Mouse (Mus musculus) adrenal gland, postnatal 4 days (tissue): Measurements from ENCODE around the gene Sh3bp4. TPM values are rescaled to one million over a fixed set of nuclear protein-coding genes. Genes with fewer than 3 reads are reported as not detected.

Source experiments
- DNase-seq, 2 experiments: peaks; one replicate each; pipeline ENCODE4 v3.0.0; 2021 to 2022; ENCODE audit warnings: low spot score in 2 of 2, mixed read lengths in 2 of 2
- total RNA-seq, 2 experiments: library from RNA; stranded (reverse); gene quantifications; 2 replicates each; pipeline ENCODE4 v1.2.3; 2021

Sh3bp4 gene
- total RNA-seq, 2 experiments from 2014 or later, result 19.2 to 22.6 TPM

DNA sequence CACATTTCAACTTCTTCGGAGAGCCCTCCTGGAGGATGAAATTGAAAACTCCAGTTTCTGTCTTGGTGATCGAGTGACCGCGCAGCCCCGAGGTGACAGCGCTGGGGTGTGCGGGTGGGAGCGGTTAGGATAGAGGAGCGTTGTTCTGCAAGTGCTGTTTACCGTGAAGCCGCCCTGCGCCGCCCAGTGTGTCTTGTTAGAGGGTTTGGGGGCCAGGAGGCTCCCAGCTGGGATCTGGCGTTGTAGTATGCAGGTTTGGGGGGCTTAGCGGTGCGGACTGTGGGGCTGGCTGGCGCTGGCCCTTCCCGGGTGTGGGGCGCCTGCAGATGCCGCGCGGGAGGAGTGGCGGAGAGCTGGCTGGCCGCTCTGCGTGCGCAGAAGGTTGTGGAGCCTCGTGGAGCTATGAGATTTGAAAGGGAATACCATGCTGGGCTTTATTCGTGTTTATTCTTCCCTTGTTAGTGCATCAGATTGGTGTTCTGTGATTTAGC is 701 bp downstream of the Sh3bp4 start:
- DNase-seq, result no peak

DNA sequence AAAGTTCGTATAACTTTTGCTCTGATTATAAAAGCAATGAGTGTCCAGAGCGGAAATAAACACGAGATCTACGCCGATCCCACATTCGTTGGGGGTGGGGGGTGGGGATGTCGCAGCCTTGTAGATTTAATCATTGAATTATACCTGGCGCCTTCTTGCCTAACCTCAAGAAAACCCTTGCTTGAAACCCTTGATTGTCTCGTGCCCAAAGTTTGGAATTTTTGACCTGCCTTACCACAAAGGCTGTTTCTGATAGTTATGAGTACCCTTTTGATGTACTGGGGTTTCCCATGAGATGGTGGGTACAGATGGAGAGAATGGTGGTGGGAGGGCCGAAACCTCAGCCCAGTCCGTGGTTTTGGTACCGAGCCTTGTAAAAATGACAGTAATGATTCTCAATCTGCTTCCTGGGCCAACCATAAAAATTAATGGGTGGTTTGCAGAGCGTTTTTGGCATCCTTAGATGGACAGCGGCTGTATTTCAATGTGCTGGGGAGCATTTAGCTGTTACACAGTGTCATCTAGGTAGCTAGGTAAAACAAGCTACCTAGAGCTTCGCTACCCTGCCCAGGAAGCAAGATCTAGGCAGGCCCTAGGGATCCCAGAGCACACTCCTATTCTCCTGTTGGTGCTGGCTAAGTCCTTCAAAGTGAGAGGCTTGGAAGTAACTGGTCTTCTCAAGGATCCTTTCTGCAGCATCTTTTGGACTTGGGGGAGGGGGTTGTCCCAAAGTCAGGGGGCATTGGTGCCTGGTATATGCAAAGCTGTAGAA is 1.3 kb downstream of the Sh3bp4 start:
- DNase-seq, result no peak

DNA sequence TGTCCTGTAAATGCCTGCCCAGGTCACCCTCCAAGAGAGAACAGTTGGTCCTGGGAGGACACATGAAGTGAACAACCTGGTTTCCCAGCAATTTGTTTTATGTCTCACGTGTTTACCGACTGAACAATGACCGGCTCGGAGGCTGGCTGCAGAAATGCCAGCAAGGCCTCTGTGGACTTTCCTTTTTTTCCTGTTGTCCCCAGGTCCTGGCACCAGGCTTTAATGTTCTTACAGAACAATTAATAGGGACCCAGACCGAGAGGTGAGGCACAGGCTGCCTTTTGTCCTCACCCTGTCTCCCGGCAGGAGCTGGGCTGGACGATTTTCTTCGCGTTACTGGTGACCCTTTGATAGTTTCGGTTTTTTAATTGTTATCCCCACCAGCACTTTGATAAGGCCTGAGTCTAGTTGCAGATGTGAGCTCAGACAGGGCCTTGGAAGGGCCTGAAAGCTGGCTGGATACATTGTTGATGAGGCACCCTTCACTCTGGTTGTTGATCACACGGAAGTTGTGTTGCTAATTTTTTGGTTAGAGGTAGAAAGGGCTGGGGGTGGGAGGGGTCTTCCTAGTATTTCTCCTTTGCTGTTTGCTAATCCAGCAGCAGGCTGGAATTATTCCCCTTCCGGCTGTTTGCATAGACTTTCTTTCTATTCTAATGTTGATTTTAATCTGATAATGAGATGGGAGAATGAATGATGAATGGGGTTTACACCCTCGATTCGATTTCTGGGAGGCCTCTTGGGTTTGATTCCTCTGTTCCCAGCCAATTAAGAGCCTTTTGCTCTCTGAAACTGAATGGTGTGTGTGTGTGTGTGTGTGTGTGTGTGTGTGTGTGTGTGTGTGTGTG is 2.2 kb downstream of the Sh3bp4 start:
- no peak for DNase-seq

DNA sequence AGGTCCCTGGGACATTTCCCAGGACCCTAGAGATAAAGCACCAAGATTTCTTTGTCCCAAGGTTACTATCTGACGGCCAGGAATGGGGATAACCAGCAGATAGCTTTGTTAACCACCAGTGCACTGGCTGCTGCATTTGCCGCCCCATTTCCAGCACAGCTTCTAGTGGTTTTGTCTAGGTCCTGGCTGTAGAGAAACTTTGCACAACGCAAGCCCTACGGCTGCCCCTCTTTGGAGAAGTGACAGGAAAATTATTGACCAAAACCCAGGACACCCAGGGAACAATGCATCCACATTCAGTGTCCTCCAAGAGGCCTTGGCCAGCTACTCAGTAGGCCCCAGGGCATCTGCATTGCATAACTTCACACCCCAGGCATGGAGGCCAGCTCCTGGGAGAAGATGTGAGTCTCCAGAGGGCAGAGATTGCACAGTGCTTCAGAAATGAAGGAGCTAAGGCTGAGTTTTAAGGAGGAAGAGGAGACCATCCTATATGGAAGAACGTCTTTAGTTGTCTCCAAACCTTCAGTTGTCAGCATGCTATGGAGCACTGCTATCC is 3.2 kb downstream of the Sh3bp4 start:
- no peak for DNase-seq

DNA sequence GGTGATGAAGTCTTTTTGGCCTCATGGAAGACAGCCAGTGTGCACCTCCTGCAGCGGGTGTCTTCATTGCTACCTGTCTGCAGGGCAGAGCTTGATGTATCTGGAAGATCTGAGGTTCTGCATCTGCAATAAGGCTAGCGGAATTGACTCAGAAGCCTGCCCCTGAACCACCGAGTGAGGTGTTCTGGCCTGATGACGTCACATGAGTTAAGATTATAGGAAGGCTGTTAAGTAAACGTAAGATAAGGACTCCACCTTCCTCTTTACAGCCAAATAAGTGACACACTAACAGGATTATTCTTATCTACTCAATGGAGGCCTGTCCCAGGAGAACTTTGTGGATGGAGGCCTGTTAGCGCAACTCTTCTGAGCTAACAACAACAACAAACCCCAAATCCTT is 4.5 kb downstream of the Sh3bp4 start:
- DNase-seq, result no peak

DNA sequence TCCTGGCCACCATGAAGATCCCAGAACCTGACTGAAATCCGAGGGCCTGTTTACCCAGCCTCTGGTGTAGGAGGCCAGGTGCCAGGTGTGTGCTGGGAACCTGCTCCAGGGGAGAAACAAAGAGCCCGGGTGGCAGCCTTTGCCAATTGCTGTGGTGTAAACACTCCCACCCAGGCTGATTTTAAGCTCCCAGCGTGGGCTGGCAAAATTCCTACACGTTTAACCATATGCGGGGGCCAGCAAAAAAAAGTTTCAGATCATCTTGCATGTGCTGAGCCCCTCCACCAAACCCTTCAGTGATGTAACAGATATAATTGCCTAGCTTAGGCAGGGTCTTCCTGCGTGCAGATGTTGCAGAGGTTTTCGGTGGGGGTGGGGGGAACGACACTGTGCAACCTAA is 4.9 kb downstream of the Sh3bp4 start:
- no peak for DNase-seq

DNA sequence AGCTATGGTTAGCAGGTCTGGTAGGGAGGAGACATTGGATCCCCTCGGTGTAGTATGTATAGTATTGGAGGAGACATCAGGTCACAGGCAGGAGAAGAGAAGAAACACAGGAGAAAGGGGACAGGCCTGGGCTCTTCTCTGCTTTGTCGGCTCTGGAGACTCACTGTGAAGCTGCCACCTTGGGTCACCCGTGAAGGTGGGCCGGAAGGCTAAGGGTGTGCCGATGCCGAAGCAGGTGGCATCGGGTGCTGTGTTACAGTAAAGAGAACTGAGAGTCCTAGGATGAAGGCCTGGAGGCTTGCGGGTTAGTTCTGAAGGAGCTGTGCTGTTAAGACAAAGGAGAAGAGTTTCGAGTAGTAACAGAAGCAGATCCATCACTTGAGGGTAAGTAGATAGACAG is 6.6 kb downstream of the Sh3bp4 start:
- no peak for DNase-seq

DNA sequence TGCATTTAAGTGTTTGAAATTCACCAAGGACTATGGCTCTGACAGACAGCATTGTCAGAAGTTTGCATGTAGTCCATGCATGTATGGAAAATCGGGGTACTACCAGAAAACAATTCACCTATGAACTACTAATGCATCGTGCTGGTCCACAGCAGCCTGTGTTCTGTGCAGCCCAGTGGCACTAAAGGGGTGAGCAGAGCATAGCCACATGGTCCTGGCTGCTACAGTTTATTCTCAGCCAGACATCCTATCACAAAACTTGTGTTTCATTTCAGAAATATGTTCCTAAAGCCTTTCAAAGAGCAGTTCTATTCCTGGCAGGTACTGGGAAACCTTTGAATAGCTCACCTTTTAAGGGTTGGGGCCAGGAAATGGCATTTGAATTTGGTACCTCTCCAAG is 8.0 kb downstream of the Sh3bp4 start:
- no peak for DNase-seq

DNA sequence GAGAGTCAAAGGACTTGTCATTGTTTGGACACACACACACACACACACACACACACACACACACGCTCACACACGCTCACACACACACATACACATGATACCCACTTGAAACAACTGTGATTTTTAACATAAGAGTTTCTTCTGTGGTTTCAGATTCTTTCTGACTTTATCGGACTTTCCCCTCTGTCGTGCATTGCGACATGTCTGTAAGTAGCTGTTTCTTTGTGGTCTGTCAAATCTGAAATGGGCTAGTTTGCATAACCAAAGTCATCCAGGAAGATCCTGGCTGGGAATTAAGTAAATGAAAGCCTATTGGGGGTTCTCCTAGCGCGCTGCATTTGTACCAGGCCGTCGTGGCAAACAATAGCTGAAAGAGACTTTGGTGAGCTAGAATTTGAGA is 8.5 kb downstream of the Sh3bp4 start:
- DNase-seq, result no peak

DNA sequence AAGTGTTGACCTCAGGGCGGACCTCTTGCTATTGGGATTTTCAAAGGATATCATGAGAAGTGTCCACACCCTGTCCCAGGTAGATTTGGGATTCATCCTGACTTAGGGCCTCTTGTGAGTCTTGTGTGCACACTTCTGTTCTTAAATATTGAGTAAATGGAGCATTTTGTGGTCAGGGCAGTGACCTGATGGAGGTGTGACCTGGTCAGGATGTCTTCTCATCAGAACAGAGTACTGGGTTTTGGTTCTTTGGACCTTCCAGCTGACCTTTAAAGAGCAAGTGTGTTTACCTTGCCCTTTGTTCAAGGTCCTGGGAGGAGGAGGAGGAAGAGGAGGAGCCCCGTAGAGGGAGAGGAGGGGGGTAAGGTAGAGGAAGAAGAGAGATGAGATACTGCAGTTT is 9.0 kb downstream of the Sh3bp4 start:
- no peak for DNase-seq

DNA sequence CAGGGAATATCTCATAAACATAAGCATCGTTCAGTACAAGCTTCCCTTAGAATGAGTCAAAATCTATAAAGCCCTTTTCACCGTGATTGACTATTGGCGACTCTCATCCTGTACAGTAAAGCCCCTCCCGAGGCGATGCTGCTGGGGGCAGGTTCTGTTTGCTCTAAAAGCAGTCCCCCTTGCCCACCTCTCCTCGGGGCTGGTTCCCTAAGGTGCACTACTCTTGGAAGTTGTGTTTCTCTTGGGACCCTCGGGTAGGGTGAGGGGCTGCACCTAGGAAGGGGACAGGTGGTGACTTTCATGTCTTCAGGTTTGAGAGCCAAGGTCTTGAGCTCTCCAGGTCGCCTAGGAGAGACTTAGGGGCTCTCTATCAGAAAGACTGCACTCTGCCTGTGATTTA is 10.2 kb downstream of the Sh3bp4 start:
- no peak for DNase-seq

DNA sequence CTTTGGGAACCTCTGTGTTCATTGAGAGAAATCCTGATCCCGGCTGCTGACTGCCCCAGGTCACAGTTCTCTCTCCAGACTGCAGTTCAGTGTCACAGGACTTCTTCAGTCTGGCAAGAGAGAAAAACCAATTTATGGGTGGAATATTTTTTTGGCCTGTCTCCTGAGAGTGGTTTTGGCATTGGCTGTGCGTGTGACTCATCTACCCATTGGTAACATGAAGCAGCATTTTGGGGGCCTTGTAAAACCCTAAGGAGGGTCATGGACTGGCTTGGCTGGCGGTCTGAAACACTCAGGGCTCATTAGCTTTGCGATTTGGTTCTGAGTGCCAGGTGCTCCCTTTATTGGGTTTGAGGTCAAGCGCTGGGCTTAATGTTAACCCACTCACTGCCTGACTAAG is 10.6 kb downstream of the Sh3bp4 start:
- no peak for DNase-seq

DNA sequence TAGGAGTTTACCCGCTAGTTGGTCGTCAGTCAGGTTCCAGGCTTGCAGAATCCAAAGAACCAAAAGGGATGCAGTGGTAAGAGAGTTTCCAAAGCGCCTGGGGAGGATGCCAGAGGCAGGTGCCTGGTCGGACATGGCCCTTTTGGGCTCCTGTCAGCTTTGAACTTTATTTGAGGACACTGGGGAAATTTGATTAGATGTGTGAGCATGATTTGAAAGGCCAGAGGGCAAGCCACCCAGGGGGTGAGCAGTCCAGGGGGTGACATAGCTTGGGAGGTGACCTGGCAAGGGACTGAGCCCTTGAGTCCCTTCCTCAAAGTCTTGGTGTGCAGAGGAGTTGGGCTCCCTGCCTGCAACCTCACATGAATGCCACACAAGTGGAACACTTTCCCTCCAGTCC is 11.2 kb downstream of the Sh3bp4 start:
- no peak for DNase-seq

DNA sequence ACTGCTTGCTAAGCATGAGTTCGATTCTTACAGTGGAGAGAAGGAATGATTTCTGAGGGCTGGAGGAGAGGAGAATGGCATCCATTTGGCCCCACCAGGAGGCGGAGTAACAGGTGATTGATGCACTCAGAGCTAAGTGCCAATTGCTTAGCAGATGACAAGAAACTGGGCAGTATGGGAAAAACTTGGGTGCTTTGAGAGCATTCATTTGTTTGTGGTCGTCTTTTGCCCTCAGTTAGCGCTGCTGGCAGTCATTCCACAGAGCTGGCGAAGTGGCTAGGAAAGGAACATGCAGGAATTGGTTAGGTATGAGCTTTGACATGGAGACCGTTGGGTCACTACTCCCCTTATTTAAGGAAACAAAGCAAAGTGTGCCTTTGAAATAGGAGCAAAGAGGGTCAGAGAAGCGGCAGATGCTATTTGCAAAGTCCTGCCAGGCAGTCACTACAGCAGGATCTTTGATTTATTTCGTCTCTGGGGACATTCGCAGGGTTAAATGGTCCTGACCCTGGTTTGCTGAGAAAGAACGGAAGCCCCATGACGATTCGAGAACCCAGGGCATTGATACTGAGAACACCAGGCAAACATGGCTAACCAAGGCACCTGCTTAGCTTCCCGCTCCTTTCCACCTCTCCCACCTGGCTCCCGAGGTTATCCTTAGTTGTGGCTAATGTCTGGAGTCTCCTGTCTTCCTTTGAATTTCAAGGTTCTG is 12.1 kb downstream of the Sh3bp4 start:
- DNase-seq, result no peak

DNA sequence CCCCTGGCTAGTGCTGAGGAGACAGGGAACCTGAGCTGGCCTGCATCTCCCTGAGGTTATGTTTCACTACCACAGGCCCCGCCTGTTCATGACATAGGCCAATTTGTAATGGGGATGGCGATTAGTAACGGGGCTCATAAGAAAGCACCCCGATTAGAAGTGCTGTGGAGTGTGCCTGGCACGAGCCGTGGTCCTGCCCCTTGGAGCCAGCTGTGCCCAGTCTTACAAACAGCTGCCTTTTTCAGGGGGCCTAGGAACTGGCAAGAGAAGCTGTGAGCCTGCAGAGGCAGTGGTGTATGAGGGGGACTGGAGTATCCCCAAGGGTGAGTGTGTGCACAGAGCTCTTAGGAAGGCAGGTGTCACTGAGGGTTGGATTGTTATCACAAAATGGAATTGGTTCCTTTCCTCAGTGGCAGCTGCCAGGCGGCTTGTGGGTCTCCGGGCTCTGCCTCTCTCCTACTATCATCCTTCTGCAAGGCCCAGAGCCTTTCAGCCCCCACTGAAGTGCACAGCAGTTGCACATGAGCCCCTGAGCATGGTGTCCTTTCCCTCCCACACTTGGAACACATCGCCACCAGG is 16.4 kb downstream of the Sh3bp4 start:
- no peak for DNase-seq

DNA sequence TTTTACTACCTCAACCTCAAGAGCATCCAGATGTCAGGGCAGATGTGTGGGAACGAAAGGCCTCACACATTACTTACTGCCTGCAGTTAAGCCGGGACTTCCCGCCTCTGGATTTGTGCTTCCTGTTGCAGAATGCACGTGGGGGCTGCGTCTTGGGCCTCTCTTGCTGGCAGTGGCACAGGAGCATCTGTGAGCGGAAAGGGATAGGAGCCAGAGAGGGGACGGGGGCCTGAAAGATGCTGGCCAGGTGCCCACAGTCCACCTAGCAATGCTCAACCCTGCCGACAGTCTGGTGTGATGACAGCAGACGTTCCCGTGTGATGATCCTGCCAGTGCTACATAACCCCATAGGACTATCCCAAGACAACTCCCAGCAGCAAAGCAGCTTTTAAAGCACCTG is 17.9 kb downstream of the Sh3bp4 start:
- no peak for DNase-seq

DNA sequence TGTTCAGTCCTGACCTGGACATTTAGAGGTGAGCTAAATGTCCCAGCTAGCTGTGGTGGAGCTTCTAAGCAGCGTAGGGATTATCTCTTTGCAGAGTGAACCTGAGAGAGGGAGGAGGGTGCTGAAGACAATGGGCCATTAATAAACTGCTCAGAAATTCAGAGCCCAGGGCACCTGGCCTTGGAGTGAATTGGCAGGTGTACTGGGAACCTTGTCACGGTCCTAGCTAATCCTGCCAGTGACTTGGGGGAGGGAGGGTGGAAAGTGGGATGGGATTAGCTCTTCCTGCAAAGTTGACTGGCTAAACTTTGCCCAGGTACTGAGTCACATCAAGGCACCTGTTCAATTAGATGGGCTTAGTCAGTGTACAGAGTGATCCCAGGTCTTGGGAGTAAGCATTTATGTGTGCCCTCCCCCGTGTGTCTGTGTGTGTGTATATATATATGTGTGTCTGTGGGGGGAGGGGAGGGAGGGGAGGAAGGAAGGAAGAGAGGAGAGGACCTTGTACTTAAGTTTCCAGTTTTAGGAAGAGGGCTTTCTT is 18.6 kb downstream of the Sh3bp4 start:
- DNase-seq, result no peak

DNA sequence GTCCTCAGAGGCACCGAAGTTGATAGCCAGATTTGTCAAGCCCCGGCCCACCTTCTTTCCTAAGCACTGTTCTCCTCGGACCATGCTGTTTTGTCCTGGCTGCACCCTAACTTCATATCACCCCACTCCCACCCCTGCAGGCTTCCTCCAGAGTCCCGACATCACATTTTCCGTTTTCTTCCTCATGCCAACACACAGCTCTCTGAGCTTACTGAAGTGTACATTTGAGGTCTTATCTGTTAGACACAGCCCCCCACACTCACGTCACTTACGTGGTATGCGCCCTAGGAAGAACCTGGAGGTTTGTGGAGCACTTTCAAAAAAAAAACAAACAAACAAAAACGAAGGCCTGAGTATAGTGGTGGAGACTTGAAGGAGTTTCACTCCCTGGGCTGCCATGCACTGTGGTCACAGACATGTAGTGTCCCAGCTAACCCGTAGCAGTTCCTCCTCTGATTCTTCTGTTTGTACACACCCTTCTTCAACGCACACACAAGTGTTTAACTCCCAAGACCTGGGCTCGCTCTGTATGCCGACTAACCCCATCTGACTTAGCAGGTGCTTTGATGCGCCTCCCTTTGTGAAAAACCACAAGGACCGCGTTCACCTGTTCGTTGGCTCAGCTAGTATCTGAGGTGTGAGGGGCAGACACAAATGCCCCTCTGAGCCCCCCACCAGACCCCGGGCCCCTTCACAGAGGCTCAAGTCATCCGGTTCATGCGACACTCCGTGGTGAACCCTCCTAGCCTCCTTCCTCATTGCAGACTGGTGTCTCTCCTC is 19.8 kb downstream of the Sh3bp4 start:
- no peak for DNase-seq

DNA sequence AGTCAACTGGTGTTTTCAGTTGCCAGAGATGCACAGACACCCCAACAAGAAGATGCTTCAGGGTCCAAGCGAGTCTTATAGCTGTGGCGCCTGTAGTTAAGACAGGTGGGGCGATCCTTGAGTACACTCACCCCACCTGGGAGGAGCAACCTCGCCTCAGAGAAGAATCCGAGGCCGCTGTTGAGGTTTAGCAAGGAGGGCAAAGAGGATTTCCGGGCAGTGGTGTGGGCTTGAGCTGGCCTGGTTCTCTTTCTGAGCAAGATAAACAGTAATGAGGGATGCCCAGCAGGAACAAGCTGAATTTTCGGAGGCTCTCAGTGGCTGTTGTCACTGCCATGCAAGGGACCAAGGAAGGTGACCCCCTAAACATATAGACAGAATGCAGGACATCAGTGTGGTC is 20.5 kb downstream of the Sh3bp4 start:
- no peak for DNase-seq

DNA sequence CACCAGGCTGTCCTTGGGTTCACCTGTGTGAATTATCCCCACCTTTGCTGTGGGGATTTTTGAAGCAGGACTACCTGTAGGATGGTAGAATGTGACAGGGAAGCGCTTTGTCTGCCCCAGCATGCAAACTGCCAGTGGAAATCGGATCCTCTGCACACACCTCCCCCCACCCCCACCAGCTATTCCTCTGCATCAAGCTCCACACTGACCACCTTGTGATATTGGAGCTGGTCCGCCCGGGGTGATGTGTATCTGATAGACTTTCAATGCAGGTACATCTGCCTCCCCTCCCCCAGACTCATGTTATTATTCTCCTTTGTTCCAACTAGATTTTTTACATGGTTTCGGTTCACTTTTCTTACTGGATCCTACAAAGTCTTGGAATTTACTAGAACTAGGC is 21.8 kb downstream of the Sh3bp4 start:
- DNase-seq, result no peak
